Mouse (Mus musculus) layer of hippocampus, adult 11-12 months (tissue): Measurements from ENCODE around the gene Aqp3.

ENCODE experiments used
- DNase-seq: peaks from one replicate; pipeline ENCODE4 v3.0.0; 2022; ENCODE audit warnings: low spot score

Aqp3 gene

GRCm38 (mm10) chr4:41063894-41064673, 33.9 kb downstream of the Aqp3 start:
- DNase-seq, result no peak

- no peak for DNase-seq
Measured at GRCm38 (mm10) chr4:41063351-41063750, 34.6 kb downstream of the Aqp3 start.

- DNase-seq, result no peak
Measured at GRCm38 (mm10) chr4:41057361-41057760, 40.6 kb downstream of the Aqp3 start.

GRCm38 (mm10) chr4:41056742-41057332, 41.1 kb downstream of the Aqp3 start:
- DNase-seq, result no peak

DNA sequence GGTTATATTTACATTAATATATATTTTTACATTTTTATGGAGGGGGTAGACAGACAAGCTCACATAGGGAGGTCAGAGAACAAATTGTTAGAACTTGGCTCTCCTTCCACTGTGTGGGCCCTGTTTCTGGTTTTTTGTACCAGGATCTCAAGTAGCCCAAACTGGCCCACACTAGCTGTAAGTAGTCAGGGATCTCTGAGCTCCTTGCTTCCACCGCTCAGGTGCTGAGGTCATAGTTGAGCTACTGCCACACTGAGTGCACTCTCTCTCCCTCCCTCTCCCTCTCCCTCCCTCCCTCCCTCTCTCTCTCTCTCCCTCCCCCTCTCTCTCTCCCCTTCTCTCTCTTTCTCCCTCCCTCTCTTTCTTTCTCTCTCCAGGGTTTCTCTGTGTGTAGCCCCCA, 41.7 kb downstream of the Aqp3 start:
- DNase-seq, result no peak

DNA sequence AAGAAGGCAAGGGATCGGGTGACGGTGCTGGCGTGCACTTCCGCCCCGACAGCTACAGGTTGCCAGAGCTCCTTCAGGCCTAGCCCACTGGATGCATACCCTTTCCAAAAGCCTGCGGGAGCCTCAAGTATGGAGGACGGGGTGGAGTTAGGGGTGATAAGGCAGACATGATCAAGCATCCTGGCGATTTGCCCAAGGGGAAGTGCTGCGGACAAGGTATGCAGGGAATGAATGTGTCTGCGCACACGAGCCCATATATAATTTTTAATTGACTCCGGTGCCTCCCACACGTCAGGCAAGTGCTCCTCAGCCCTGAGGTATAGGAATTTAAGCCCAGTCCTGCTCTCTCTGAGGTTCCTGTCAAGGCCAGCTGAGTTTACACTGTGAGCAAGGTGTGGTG, 42.9 kb downstream of the Aqp3 start:
- no peak for DNase-seq

DNA sequence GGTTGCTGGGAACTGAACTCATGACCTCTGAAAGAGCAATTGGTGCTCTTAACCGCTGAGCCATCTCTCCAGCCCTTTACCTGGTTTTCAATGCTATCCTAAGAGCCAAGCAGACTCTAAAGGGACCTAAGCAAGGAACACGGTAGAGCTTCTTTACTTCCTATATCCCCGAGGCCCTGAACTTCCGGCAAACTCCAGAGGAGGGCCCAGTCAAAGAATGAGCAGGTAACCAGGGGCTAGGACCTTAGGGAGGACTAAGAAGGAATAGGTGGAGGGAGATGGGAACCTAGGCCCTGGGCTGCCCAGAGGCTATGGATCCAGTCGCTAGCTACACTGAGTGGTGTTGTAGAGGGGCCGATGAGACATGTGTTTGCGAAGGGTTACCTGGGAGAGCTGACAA, 46.2 kb downstream of the Aqp3 start:
- DNase-seq, result no peak

- peak; percentile 87 for DNase-seq
Measured at GRCm38 (mm10) chr4:41050726-41051675, 47.0 kb downstream of the Aqp3 start.

DNA sequence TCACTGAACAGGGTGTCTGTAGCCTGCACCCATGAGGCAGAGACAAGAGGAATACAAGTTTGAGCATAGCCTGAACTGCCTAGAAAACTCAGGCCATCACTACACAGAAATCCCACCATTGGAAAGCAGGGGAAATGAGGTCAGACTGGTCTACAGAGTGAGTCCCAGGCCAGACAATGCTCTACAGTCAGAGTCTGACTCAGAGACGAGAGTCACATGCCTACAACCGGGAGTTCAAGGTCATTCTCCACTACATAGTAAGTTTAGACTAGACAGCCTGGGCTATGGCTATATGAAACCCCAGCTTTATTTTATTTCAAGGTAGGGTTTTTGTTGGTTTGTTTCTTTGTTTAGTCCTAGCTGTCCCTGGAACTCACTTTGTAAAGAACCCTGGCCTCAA, 49.1 kb downstream of the Aqp3 start:
- DNase-seq, result no peak

GRCm38 (mm10) chr4:41047524-41048271, 50.3 kb downstream of the Aqp3 start, which contains the start of gene Aqp7:
Aqp7 (minus strand) TSS chr4:41048139.
- DNase-seq, result no peak

GRCm38 (mm10) chr4:41046254-41046795, 51.7 kb downstream of the Aqp3 start:
- DNase-seq, result no peak

GRCm38 (mm10) chr4:41045288-41045687, 52.7 kb downstream of the Aqp3 start:
- DNase-seq, result no peak

- no peak for DNase-seq
Measured at GRCm38 (mm10) chr4:41043961-41044360, 54.0 kb downstream of the Aqp3 start.

- DNase-seq, result no peak
Measured at GRCm38 (mm10) chr4:41042880-41043279, 55.1 kb downstream of the Aqp3 start.
